Mouse (Mus musculus): Measurements from ENCODE around the gene Trpc2. TPM values are rescaled to one million over a fixed set of nuclear protein-coding genes. Genes with fewer than 3 reads are reported as not detected.

Trpc2 gene
- 2.2 to 3.1 TPM (median 2.6 TPM) in 4 replicates for total RNA-seq (2023)

GRCm38 (mm10) chr7:102082816-102083215 is at the start of gene Trpc2:
Gene Trpc2, plus strand, starts transcription at chr7:102083116.

DNA sequence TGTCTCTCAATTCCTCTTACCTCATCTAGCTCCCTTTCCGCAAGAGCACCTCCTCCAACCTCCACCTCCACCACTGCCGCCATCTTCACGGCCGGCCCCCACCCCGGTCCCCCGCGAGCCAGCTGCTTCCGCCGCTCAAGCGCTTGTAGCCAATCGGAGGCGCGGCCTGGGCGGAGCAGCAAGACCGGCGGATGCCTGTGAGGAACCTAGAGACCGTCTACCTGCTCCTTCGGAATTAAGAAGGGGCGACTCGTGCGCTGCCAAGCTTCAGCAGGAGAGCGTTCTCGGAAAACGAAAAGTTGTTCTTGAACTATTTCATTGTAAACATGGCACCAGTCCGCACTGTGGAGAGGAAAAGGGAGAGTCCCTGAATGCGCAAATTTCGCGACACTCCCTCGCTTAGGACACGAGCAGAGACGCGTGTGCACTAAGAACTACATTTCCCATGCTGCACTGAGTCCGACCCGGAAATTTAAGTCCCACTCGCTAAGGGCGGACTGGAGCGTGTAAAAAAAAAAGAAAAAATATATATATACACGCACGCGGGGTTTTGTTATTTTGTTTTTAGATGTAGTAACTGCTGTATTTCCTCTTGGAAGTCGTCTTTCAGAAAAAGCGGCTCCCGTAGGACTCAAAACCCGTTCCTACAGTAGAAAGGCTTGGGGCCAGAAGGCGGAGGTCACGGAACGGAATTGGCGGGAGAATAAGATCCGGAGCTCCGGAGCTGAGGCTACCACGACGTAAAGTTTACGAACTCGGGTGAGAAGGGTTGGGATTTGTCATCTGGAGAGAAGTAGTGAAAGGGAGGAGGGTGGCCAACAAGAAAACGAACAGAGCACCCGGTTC is 17.6 kb upstream of the Trpc2 start, which contains the start of the genes Rnf121, Xndc1 and Xntrpc:
TSS of gene Rnf121 (minus strand) at position 424 of the 846 bp plus-strand sequence.
TSS of gene Xndc1 (plus strand) at position 466 of the 846 bp plus-strand sequence.
TSS of gene Xntrpc (plus strand) at position 668 of the 846 bp plus-strand sequence.

GRCm38 (mm10) chr7:102101487-102101886 is 18.6 kb downstream of the Trpc2 start, which contains the start of gene Art1:
Gene Art1, plus strand, starts transcription at chr7:102101743.

DNA sequence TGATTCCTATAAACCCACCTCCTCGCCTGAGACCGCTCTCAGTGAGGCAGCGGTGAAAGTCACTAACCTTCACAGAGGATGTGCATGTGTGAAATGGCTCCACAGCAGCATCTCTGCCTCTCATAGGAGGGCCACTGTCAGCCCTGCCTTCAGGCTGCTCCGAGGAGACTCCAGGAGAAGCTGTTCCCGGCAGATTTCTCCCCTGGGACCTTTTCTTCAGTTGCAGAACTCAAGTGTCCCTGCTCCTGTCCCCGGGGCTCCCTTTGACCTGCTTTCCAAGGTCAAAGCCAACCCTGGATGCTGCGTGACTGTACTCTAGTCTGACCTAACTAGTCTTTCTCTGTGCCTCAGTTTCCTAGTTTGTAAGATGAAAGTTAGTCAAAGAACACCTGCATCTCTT is 26.3 kb downstream of the Trpc2 start, which contains the start of gene Art5:
TSS of gene Art5 (minus strand) at position 319 of the 400 bp plus-strand sequence.

DNA sequence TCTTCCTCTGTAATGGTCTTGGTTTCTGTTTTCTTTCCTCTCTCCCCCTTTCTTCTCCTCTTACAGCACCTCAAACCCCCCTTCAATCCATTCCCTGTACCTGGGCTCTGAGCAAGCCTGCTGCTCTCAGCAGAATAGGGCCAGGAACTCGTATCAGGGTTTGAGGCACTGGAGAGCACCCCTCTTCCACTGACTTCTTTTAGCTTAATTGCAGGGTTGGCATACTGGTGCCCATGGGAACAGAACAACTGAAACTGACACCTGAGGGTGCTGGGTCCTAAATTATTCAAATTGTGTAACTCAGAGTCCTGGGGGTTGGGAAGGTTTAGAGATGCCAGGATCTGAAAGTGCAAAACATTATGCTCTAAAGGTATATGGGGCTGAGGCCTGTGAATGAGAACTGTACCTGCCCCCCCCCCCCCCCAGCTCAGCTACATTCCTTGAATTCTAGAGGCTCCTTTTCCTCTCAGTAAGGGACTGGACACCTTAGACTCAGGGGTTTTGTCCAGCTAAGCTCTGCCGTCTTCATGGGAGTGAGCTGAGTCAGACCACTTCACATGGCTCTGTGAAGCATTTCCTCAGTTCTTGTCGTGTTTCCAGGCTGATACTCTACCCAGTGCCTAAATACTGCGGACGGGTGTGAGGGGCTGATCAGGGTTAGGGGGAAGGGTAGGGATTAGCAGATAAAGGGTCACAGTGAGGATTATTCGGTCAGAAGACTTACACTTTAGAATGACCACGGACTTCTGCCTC is 33.8 kb downstream of the Trpc2 start, which contains the start of gene Chrna10:
TSS of gene Chrna10 (minus strand) at position 250 of the 753 bp plus-strand sequence.

Other genes with a start within 250 kb of the Trpc2 start
- gene Inppl1, start 244.9 kb upstream of the Trpc2 start, total RNA-seq (2023), result 42.4 to 55.9 TPM (median 50.3 TPM) in 4 replicates
- gene Folr2, start 225.9 kb upstream of the Trpc2 start, total RNA-seq (2023), result 1.0 to 2.5 TPM (median 1.3 TPM) in 3 of 4 replicates, not detected in the other
- gene Anapc15, start 219.4 kb upstream of the Trpc2 start, total RNA-seq (2023), result 100 to 130 TPM (median 106 TPM) in 4 replicates
- gene Folr1, start 212.3 kb upstream of the Trpc2 start, total RNA-seq (2023), result not detected in 4 replicates
- gene Lamtor1, start 177.2 kb upstream of the Trpc2 start, total RNA-seq (2023), result 74.8 to 82.1 TPM (median 78.5 TPM) in 4 replicates
- gene Tomt, start 176.8 kb upstream of the Trpc2 start, total RNA-seq (2023), result 0.25 to 0.54 TPM (median 0.52 TPM) in 3 of 4 replicates, not detected in the other
- gene Lrrc51, start 149.2 kb upstream of the Trpc2 start, total RNA-seq (2023), result 1.1 to 1.7 TPM (median 1.2 TPM) in 3 of 4 replicates, not detected in the other
- gene Numa1, start 149.0 kb upstream of the Trpc2 start, total RNA-seq (2023), result 250 to 265 TPM (median 256 TPM) in 4 replicates
- 9.7 to 11.7 TPM (median 10.0 TPM) in 4 replicates for gene Il18bp, start 64.4 kb upstream of the Trpc2 start, total RNA-seq (2023)
- 32.5 to 44.3 TPM (median 36.8 TPM) in 4 replicates for gene Rnf121, start 17.6 kb upstream of the Trpc2 start, total RNA-seq (2023)
- 39.4 to 46.9 TPM (median 44.4 TPM) in 4 replicates for gene Xndc1, start 17.6 kb upstream of the Trpc2 start, total RNA-seq (2023)
- 4.9 to 6.8 TPM (median 5.7 TPM) in 4 replicates for gene Xntrpc, start 17.4 kb upstream of the Trpc2 start, total RNA-seq (2023)
- not detected in 4 replicates for gene Art1, start 18.6 kb downstream of the Trpc2 start, total RNA-seq (2023)
- 4.7 to 6.9 TPM (median 5.2 TPM) in 4 replicates for gene Art5, start 26.4 kb downstream of the Trpc2 start, total RNA-seq (2023)
- gene Chrna10, start 33.7 kb downstream of the Trpc2 start, total RNA-seq (2023), result 0.21 TPM in 1 of 4 replicates, not detected in the others
- 124 to 129 TPM (median 126 TPM) in 4 replicates for gene Nup98, start 127.1 kb downstream of the Trpc2 start, total RNA-seq (2023)
- 39.5 to 63.9 TPM (median 63.0 TPM) in 4 replicates for gene Pgap2, start 127.1 kb downstream of the Trpc2 start, total RNA-seq (2023)
- 127 to 136 TPM (median 134 TPM) in 4 replicates for gene Rhog, start 172.9 kb downstream of the Trpc2 start, total RNA-seq (2023)
- gene Stim1, start 184.7 kb downstream of the Trpc2 start, total RNA-seq (2023), result 82.7 to 85.7 TPM (median 83.3 TPM) in 4 replicates